Mouse (Mus musculus): ENCODE results near the gene Llcfc1. TPM values are rescaled to one million over a fixed set of nuclear protein-coding genes. Genes with fewer than 3 reads are reported as not detected.

Gene Llcfc1
- polyA plus RNA-seq, 1 experiment from 2014 or later: not detected

GRCm38 (mm10) chr6:41685596-41685995, 1.4 kb downstream of the Llcfc1 start:
- Histone ChIP-seq H3K27me3 (ENCODE audit: control insufficient read depth, insufficient read depth, low read depth, low read length) (no peaks in the 10 kb centered on the region), H3K9me3 (replicated peaks; ENCODE audit: control insufficient read depth, low read length, poor library complexity, severe bottlenecking) (no peaks in the 10 kb centered on the region), H3K36me3 (ENCODE audit: control insufficient read depth, insufficient read depth, low read length) (no peaks in the 10 kb centered on the region), H3K4me3 (ENCODE audit: low read depth, low read length) (no peak overlapping the region), H3K4me1 (ENCODE audit: control insufficient read depth, insufficient read depth, low read length) (no peaks in the 10 kb centered on the region), H3K9ac (ENCODE audit: low read depth, low read length) (no peak overlapping the region), H3K27ac (ENCODE audit: low read length) (no peak overlapping the region), H3K4me2 (ENCODE audit: low read length) (no peak overlapping the region)
- WGBS: 86% methylated on average over 3 of the region's 3 CpGs
- ATAC-seq: no peak

GRCm38 (mm10) chr6:41692200-41692599, 8.0 kb downstream of the Llcfc1 start:
- no peak for ATAC-seq
- Histone ChIP-seq H3K9ac (ENCODE audit: low read depth, low read length) (no peak overlapping the region), H3K4me1 (ENCODE audit: control insufficient read depth, insufficient read depth, low read length) (no peaks in the 10 kb centered on the region), H3K27ac (ENCODE audit: low read length) (no peak overlapping the region), H3K27me3 (ENCODE audit: control insufficient read depth, insufficient read depth, low read depth, low read length) (no peaks in the 10 kb centered on the region), H3K9me3 (replicated peaks; ENCODE audit: control insufficient read depth, low read length, poor library complexity, severe bottlenecking) (no peaks in the 10 kb centered on the region), H3K4me3 (ENCODE audit: low read depth, low read length) (no peak overlapping the region), H3K4me2 (ENCODE audit: low read length) (no peak overlapping the region), H3K36me3 (ENCODE audit: control insufficient read depth, insufficient read depth, low read length) (no peaks in the 10 kb centered on the region)

- H3K9ac ChIP-seq (ENCODE audit: low read depth, low read length): no peak overlapping the region
- H3K36me3 ChIP-seq (ENCODE audit: control insufficient read depth, insufficient read depth, low read length): no peaks in the 10 kb centered on the region
- H3K4me3 ChIP-seq (ENCODE audit: low read depth, low read length): no peak overlapping the region
- no peaks in the 10 kb centered on the region for H3K9me3 ChIP-seq (replicated peaks; ENCODE audit: control insufficient read depth, low read length, poor library complexity, severe bottlenecking)
- no peak for ATAC-seq
- no peaks in the 10 kb centered on the region for H3K4me1 ChIP-seq (ENCODE audit: control insufficient read depth, insufficient read depth, low read length)
- H3K27me3 ChIP-seq (ENCODE audit: control insufficient read depth, insufficient read depth, low read depth, low read length): no peaks in the 10 kb centered on the region
- no peak overlapping the region for H3K4me2 ChIP-seq (ENCODE audit: low read length)
- WGBS: 91% methylated on average over 1 of the region's 1 CpGs
- H3K27ac ChIP-seq (ENCODE audit: low read length): no peak overlapping the region
Observed at GRCm38 (mm10) chr6:41694407-41694806, 10.2 kb downstream of the Llcfc1 start.

DNA sequence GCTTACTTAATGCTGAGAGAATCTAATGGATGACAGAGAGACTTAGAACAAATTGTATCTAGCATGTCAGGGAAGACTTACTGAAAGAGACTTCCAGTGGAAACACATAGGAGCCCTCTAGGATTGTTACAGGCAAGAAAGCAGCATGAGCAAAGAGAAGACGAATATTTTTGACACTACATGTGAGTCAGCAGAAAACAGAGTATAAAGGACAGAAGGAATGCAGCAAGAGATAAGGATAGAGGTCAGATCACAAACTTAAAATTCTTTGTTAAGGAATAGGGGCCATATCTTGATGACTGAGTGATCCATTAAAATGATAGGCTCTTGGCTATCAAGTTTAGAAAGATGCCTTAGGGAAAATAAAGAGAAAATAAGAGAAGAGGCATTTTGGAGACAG, 17.0 kb downstream of the Llcfc1 start:
- Histone ChIP-seq H3K4me1 (ENCODE audit: control insufficient read depth, insufficient read depth, low read length) (no peaks in the 10 kb centered on the region), H3K27ac (ENCODE audit: low read length) (no peak overlapping the region), H3K9ac (ENCODE audit: low read depth, low read length) (no peak overlapping the region), H3K4me3 (ENCODE audit: low read depth, low read length) (no peak overlapping the region), H3K4me2 (ENCODE audit: low read length) (no peak overlapping the region), H3K27me3 (ENCODE audit: control insufficient read depth, insufficient read depth, low read depth, low read length) (no peaks in the 10 kb centered on the region), H3K9me3 (replicated peaks; ENCODE audit: control insufficient read depth, low read length, poor library complexity, severe bottlenecking) (no peaks in the 10 kb centered on the region), H3K36me3 (ENCODE audit: control insufficient read depth, insufficient read depth, low read length) (no peaks in the 10 kb centered on the region)
- no peak for ATAC-seq
- 84% methylated on average over 1 of the region's 1 CpGs for WGBS

- Histone ChIP-seq H3K9me3 (replicated peaks; ENCODE audit: control insufficient read depth, low read length, poor library complexity, severe bottlenecking) (no peaks in the 10 kb centered on the region), H3K27ac (ENCODE audit: low read length) (no peak overlapping the region), H3K4me2 (ENCODE audit: low read length) (no peak overlapping the region), H3K27me3 (ENCODE audit: control insufficient read depth, insufficient read depth, low read depth, low read length) (no peaks in the 10 kb centered on the region), H3K9ac (ENCODE audit: low read depth, low read length) (no peak overlapping the region), H3K36me3 (ENCODE audit: control insufficient read depth, insufficient read depth, low read length) (no peaks in the 10 kb centered on the region), H3K4me1 (ENCODE audit: control insufficient read depth, insufficient read depth, low read length) (no peaks in the 10 kb centered on the region), H3K4me3 (ENCODE audit: low read depth, low read length) (no peak overlapping the region)
- ATAC-seq: no peak
- WGBS: 83% methylated on average over 2 of the region's 2 CpGs
Observed at GRCm38 (mm10) chr6:41702928-41703327, 18.7 kb downstream of the Llcfc1 start.

- 55% methylated on average over 1 of the region's 1 CpGs for WGBS
- H3K36me3 ChIP-seq (ENCODE audit: control insufficient read depth, insufficient read depth, low read length): no peaks in the 10 kb centered on the region
Observed at GRCm38 (mm10) chr6:41704123-41704522, 19.9 kb downstream of the Llcfc1 start, which contains the start of gene Kel. Kel (minus strand) TSS chr6:41704339.

GRCm38 (mm10) chr6:41706275-41706674, 22.0 kb downstream of the Llcfc1 start:
- WGBS: 91% methylated on average over 7 of the region's 7 CpGs
- no peak overlapping the region for H3K4me2 ChIP-seq (ENCODE audit: low read length)
- H3K36me3 ChIP-seq (ENCODE audit: control insufficient read depth, insufficient read depth, low read length): no peaks in the 10 kb centered on the region
- H3K9me3 ChIP-seq (replicated peaks; ENCODE audit: control insufficient read depth, low read length, poor library complexity, severe bottlenecking): no peaks in the 10 kb centered on the region
- no peak overlapping the region for H3K9ac ChIP-seq (ENCODE audit: low read depth, low read length)
- ATAC-seq: no peak
- H3K4me3 ChIP-seq (ENCODE audit: low read depth, low read length): no peak overlapping the region
- H3K4me1 ChIP-seq (ENCODE audit: control insufficient read depth, insufficient read depth, low read length): no peaks in the 10 kb centered on the region
- no peaks in the 10 kb centered on the region for H3K27me3 ChIP-seq (ENCODE audit: control insufficient read depth, insufficient read depth, low read depth, low read length)
- no peak overlapping the region for H3K27ac ChIP-seq (ENCODE audit: low read length)

More at GRCm38 (mm10) chr6:41704123-41704522, 19.9 kb downstream of the Llcfc1 start, which contains the start of gene Kel:
- Histone ChIP-seq H3K27ac (ENCODE audit: low read length) (no peak within 1 kb of the TSS), H3K4me2 (ENCODE audit: low read length) (no peak within 1 kb of the TSS), H3K9ac (ENCODE audit: low read depth, low read length) (no peak within 1 kb of the TSS), H3K4me3 (ENCODE audit: low read depth, low read length) (no peak within 1 kb of the TSS), H3K9me3 (replicated peaks; ENCODE audit: control insufficient read depth, low read length, poor library complexity, severe bottlenecking) (no peaks in the 10 kb centered on the region), H3K27me3 (ENCODE audit: control insufficient read depth, insufficient read depth, low read depth, low read length) (no peaks in the 10 kb centered on the region), H3K4me1 (ENCODE audit: control insufficient read depth, insufficient read depth, low read length) (no peaks in the 10 kb centered on the region)
- no peak for ATAC-seq

- H3K9ac ChIP-seq (ENCODE audit: low read depth, low read length): no peak overlapping the region
- ATAC-seq: no peak
- H3K27me3 ChIP-seq (ENCODE audit: control insufficient read depth, insufficient read depth, low read depth, low read length): no peaks in the 10 kb centered on the region
- no peaks in the 10 kb centered on the region for H3K9me3 ChIP-seq (replicated peaks; ENCODE audit: control insufficient read depth, low read length, poor library complexity, severe bottlenecking)
- WGBS: 83% methylated on average over 1 of the region's 1 CpGs
- H3K4me1 ChIP-seq (ENCODE audit: control insufficient read depth, insufficient read depth, low read length): no peaks in the 10 kb centered on the region
- H3K27ac ChIP-seq (ENCODE audit: low read length): no peak overlapping the region
- no peak overlapping the region for H3K4me3 ChIP-seq (ENCODE audit: low read depth, low read length)
- H3K36me3 ChIP-seq (ENCODE audit: control insufficient read depth, insufficient read depth, low read length): no peaks in the 10 kb centered on the region
- no peak overlapping the region for H3K4me2 ChIP-seq (ENCODE audit: low read length)
Observed at GRCm38 (mm10) chr6:41710281-41710680, 26.1 kb downstream of the Llcfc1 start.

DNA sequence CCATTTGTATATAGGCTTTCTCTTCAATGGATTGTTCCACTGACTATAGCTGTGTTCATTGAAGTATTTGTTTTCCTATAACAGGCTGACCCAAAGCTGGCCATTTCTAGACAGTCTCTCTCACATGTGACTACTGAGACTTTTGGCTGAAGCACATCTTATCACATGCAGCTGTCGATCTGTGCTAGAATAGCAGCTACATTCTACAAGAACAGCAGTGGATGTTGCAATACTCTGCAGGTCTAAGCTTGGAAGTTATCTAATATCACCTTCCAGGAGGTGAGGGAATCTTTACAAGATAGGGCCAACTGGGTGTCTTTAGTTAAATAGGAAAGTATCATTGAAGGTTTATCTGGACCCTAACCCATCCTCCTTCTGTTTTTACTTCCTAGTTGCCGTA, 37.2 kb downstream of the Llcfc1 start:
- Histone ChIP-seq H3K9ac (ENCODE audit: low read depth, low read length) (no peak overlapping the region), H3K4me1 (ENCODE audit: control insufficient read depth, insufficient read depth, low read length) (no peaks in the 10 kb centered on the region), H3K4me3 (ENCODE audit: low read depth, low read length) (no peak overlapping the region), H3K9me3 (replicated peaks; ENCODE audit: control insufficient read depth, low read length, poor library complexity, severe bottlenecking) (no peaks in the 10 kb centered on the region), H3K27me3 (ENCODE audit: control insufficient read depth, insufficient read depth, low read depth, low read length) (no peaks in the 10 kb centered on the region), H3K27ac (ENCODE audit: low read length) (no peak overlapping the region), H3K36me3 (ENCODE audit: control insufficient read depth, insufficient read depth, low read length) (no peaks in the 10 kb centered on the region), H3K4me2 (ENCODE audit: low read length) (no peak overlapping the region)
- 92% methylated on average over 2 of the region's 2 CpGs for WGBS
- ATAC-seq: no peak
